Mouse (Mus musculus) ES-E14 (cell line): ENCODE results near the gene Sod3.

Source experiments
- CHD2 ChIP-seq: IDR thresholded peaks from 2 replicates; pipeline ENCODE4 v1.6.1; 2014; ENCODE audit warnings: mild to moderate bottlenecking, low read depth, low read length, inconsistent platforms
- ZNF384 ChIP-seq: IDR thresholded peaks from 2 replicates; pipeline ENCODE4 v1.6.1; 2012; ENCODE audit warnings: low read depth, low read length, inconsistent platforms

DNA sequence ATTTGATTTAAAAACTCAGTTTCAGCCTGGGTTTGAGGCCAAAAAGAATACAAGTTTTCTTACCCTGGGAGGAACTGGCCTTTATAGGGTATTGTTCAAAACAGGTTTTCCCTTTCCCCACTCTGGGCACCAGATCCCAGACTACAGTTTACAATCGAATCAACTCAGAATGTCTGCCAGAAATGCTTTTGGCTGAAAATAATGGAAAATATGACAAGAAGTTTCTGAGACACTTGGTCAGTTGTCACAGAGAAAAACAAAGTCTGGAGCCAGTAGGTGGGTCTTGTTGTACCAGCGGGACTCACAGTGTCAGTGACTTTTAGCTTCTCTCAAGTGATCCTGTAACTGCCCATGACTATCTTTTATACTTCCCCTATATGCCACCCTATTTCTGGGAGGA lies 13.1 kb upstream of the Sod3 start:
- no peak for TF ChIP-seq ZNF384
- no peak for TF ChIP-seq CHD2
